Comparison of ENCODE assay signal across 9 mouse cellular contexts in the genomic region with DNA sequence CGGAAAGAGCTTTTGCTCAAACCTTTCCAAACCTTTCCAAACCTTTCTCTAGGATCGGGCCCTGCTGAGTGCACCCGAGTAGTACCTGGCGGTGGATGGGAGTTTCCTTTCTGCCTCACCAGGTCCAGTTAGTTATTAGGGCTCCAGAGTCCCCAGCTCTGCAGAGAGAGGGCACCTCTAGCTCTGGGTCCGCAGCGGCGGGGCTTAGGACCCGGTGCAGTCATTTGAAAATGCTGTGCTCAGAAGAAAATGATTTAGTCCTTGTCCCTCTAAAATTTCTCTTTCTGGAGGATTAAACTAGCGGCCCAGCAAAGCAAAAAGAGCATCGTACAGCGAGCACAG. TPM values are rescaled to one million over a fixed set of nuclear protein-coding genes. Genes with fewer than 3 reads are reported as not detected.
A peak's percentile ranks its signal among the peaks of the same experiment; 100 is the strongest.
DNase-seq lines count a peak whose midpoint lies in the region; ATAC-seq and TF ChIP-seq lines count a peak whose summit lies in the region.
"Had no signal": no experiment of that assay in that cellular context is flagged by ENCODE, and none has a peak within 500 bp of the region (broad histone marks: within the 10 kb centered on the region; RNA-seq: fewer than 3 reads in every experiment).

No protein-coding gene starts in this region.

- H3K27ac ChIP-seq in heart, adult 2 months = no peak overlapping the region; the same call in 1 of the 2 replicates
- H3K27ac ChIP-seq in testis, adult 2 months (ENCODE audit: control insufficient read depth, insufficient read depth, low read depth, low read length) = no peak overlapping the region; the same call in 1 of the 2 replicates
- peak overlapping the region; percentile 97 for H3K27ac ChIP-seq in left cerebral cortex, adult 2 months
- peak overlapping the region; percentile 60 for H3K27ac ChIP-seq in neural tube, embryonic 12.5 days

- 14% methylated on average over 11 of the region's 11 CpGs for WGBS in heart, adult 2 months
- 6% methylated on average over 11 of the region's 11 CpGs for WGBS in neural tube, embryonic 12.5 days

- no peaks in the 10 kb centered on the region for H3K4me1 ChIP-seq in heart, adult 2 months (ENCODE audit: control insufficient read depth, insufficient read depth, low read length)
- H3K4me1 ChIP-seq in testis, adult 2 months (ENCODE audit: control insufficient read depth, insufficient read depth, low read length) = peaks cover 8% of the 10 kb centered on the region
- H3K4me1 ChIP-seq in neural tube, embryonic 12.5 days = peaks cover 4% of the 10 kb centered on the region; the same call in 1 of the 2 replicates

- H3K9me3 ChIP-seq in neural tube, embryonic 12.5 days = no peaks in the 10 kb centered on the region

- intact Hi-C loops in heart, adult 2 months (cut with DNase I) = loop anchor here (5.0 kb wide), 1 partner anchor 115 kb away; no protein-coding TSS in a partner anchor
- intact Hi-C loops in heart, postnatal 14 days (cut with DNase I) = loop anchor here (5.0 kb wide), 1 partner anchor 115 kb away; no protein-coding TSS in a partner anchor
- intact Hi-C loops in left cerebral cortex, adult 2 months (cut with DNase I) = loop anchor here (1.0 to 10.0 kb wide), 5 partner anchors 65 to 658 kb away; no protein-coding TSS in a partner anchor

- peak; percentile 38; the same call in 1 of the 2 replicates for ATAC-seq in neural tube, embryonic 12.5 days (ENCODE audit: low FRiP score, low read depth)

- no peak for DNase-seq in heart, adult 2 months
- DNase-seq in heart, postnatal 14 days = no peak
- no peak for DNase-seq in testis, postnatal 10 days (ENCODE audit: low spot score)
- peak; percentile 20 to 25 for DNase-seq in left cerebral cortex, adult 2 months (ENCODE audit: extremely low spot score in 1 of 2, low spot score in 2 of 2)
- DNase-seq in urinary bladder, postnatal 36 days (ENCODE audit: low spot score in 2 of 2) = no peak
- no peak for DNase-seq in lung, postnatal 36 days

- no peak for TF ChIP-seq POLR2A in heart, adult 2 months (IDR thresholded peaks at IDR 0.05; ENCODE audit: insufficient read depth, low read depth, low read length)
- TF ChIP-seq POLR2A in testis, adult 2 months (IDR thresholded peaks at IDR 0.05; ENCODE audit: control insufficient read depth, low read depth, low read length) = no peak

- peak overlapping the region; percentile 90 for H3K4me2 ChIP-seq in neural tube, embryonic 12.5 days (replicated peaks)

- no peak for TF ChIP-seq CTCF in heart, adult 2 months (IDR thresholded peaks at IDR 0.05)
- no peak for TF ChIP-seq CTCF in testis, adult 2 months (IDR thresholded peaks at IDR 0.05; ENCODE audit: control insufficient read depth, insufficient read depth, insufficient replicate concordance, low read depth, low read length)
- TF ChIP-seq CTCF in left cerebral cortex, adult 2 months (IDR thresholded peaks at IDR 0.05) = no peak; the same call in 1 of the 2 replicates

- no peaks in the 10 kb centered on the region for H3K79me2 ChIP-seq in heart, adult 2 months (replicated peaks; ENCODE audit: control insufficient read depth, insufficient read depth, low read length)

- H3K4me3 ChIP-seq in heart, adult 2 months = peak overlapping the region; percentile 24
- peak overlapping the region; percentile 90 for H3K4me3 ChIP-seq in testis, adult 2 months (ENCODE audit: control insufficient read depth, low read depth, low read length)
- H3K4me3 ChIP-seq in left cerebral cortex, adult 2 months = peak overlapping the region; percentile 85
- H3K4me3 ChIP-seq in neural tube, embryonic 12.5 days = peak overlapping the region; percentile 73

- H3K9ac ChIP-seq in heart, adult 2 months (ENCODE audit: low read depth, low read length) = no peak overlapping the region
- H3K9ac ChIP-seq in neural tube, embryonic 12.5 days = peak overlapping the region; percentile 84

- H3K36me3 ChIP-seq in heart, adult 2 months (ENCODE audit: control insufficient read depth, insufficient read depth, low read length) = no peaks in the 10 kb centered on the region
- no peaks in the 10 kb centered on the region for H3K36me3 ChIP-seq in testis, adult 2 months (ENCODE audit: control insufficient read depth, insufficient read depth, low read length)
- H3K36me3 ChIP-seq in neural tube, embryonic 12.5 days = no peaks in the 10 kb centered on the region
- H3K36me3 ChIP-seq: G1E had no signal

- H3K27me3 ChIP-seq in heart, adult 2 months (ENCODE audit: control insufficient read depth, insufficient read depth, low read length) = peaks cover 4% of the 10 kb centered on the region; the same call in 1 of the 2 replicates
- no peaks in the 10 kb centered on the region for H3K27me3 ChIP-seq in testis, adult 2 months (ENCODE audit: control insufficient read depth, insufficient read depth, low read length)
- H3K27me3 ChIP-seq in neural tube, embryonic 12.5 days (replicated peaks) = peaks cover 3% of the 10 kb centered on the region; the same call in 1 of the 2 replicates

- TF ChIP-seq EP300 in heart, adult 2 months (IDR thresholded peaks at IDR 0.05; ENCODE audit: insufficient read depth, low read depth, low read length) = no peak

RNA-seq across cellular contexts. Expression of a gene that starts 1.3 kb away (rescaled TPM):
- 1 to 10 TPM in 1 of 2 experiments, under 1 TPM in 1; 0.94 to 1.7 TPM for total RNA-seq in heart, adult 2 months (2021)
- polyA plus RNA-seq in heart, adult 2 months (2012; rRNA removed) = 0.35 and 0.79 TPM in 2 replicates
- 1 to 10 TPM; 2.1 TPM for total RNA-seq in heart, postnatal 14 days (2021)
- polyA plus RNA-seq in testis, adult 2 months (2012; rRNA removed) = 62.1 and 67.4 TPM in 2 replicates
- total RNA-seq in left cerebral cortex, adult 2 months (2021) = 10 to 100 TPM; 57.8 to 59.6 TPM
- 39.5 and 44.1 TPM in 2 replicates for polyA plus RNA-seq in neural tube, embryonic 12.5 days (2016; fragmentation: Nextera tagmentation; extraction: Ambion mirVana)
- total RNA-seq: G1E had no signal
- polyA plus RNA-seq: G1E had no signal

Comparison
In these comparisons a context has a peak if more than half of its experiments do, and no peak if none do; other contexts are left out.
1. DNase-seq: peak in left cerebral cortex, adult 2 months (2 of 2); none in heart, adult 2 months (0 of 2), heart, postnatal 14 days (0 of 2), testis, postnatal 10 days (single experiment), urinary bladder, postnatal 36 days (0 of 2) and lung, postnatal 36 days (single experiment).
2. H3K27ac ChIP-seq: peak in left cerebral cortex, adult 2 months (single experiment) and neural tube, embryonic 12.5 days (single experiment); none in heart, adult 2 months (single experiment) and testis, adult 2 months (single experiment).
3. H3K4me3 ChIP-seq: peak in every context shown above with its lines; median percentile 90 in testis, adult 2 months; 85 in left cerebral cortex, adult 2 months; 73 in neural tube, embryonic 12.5 days; 24 in heart, adult 2 months.
4. RNA of a gene that starts 1.3 kb away (total RNA-seq): 57.8 to 59.6 TPM in left cerebral cortex, adult 2 months; 2.1 TPM in heart, postnatal 14 days and 0.94 to 1.7 TPM in heart, adult 2 months; every median in the first group is over 10 times any median in the second.